Mouse (Mus musculus) ES-E14 (cell line): ENCODE data around the gene Znhit3.

Source experiments
- CHD2 ChIP-seq: IDR thresholded peaks from 2 replicates; pipeline ENCODE4 v1.6.1; 2014; ENCODE audit warnings: mild to moderate bottlenecking, low read depth, low read length, inconsistent platforms
- ZNF384 ChIP-seq: IDR thresholded peaks from 2 replicates; pipeline ENCODE4 v1.6.1; 2012; ENCODE audit warnings: low read depth, low read length, inconsistent platforms

DNA sequence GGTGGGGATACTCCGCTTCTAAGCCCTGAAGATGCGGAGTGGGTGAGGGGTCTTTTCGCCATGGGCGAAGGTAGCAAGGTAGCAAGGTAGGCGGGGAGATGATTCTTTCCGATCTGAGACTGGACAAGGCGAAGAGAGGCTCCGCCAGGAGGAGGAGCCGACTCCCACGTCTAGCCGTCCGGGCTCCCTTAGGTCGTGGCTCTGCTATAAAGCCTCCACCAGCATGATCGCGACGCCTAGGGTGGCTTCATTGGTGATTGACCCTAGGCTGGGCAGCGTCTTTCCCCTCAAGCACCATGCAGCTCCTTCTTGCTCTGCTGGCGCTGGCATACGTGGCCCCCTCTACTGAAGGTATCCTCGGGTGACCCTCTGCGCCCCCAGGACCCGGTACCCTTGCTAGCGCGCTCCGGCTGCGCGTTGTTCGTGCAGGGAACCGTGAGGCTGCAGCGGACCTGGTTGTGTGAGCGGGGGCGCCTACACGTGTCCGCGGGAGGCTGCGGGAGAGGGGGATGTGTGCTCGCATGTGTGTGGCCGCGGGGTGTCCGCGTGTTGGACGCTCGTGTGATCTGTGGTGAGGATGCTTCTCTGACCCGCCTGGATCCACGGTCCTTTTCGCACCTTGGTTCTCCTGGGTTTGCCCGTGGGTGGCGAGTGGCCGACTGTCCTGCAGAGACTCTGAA, 41.6 kb upstream of the Znhit3 start, which contains the start of gene Car4:
- TF ChIP-seq ZNF384 (no peak), CHD2 (no peak)
